Mouse (Mus musculus): ENCODE data around the gene Hdlbp. TPM values are rescaled to one million over a fixed set of nuclear protein-coding genes. Genes with fewer than 3 reads are reported as not detected.

Gene Hdlbp
- total and polyA plus RNA-seq, 3 experiments: 141 to 1,954 (median 271) TPM

GRCm38 (mm10) chr1:93377307-93377706 is 101.3 kb downstream of the Hdlbp start:
- H3K36me3 ChIP-seq (ENCODE audit: control insufficient read depth in 1 of 2, insufficient read depth in 2 of 2, low read length in 2 of 2): peaks cover 0 to 8% of the 10 kb centered on the region in 2 experiments; a peak in 2 of 4 replicates
- no peak for TF ChIP-seq TBP (IDR thresholded peaks at IDR 0.05; ENCODE audit: low read depth, low read length)
- peak in 1 of 2 experiments; percentile 35; a peak in 2 of 4 replicates for TF ChIP-seq EP300 (IDR thresholded peaks at IDR 0.05; ENCODE audit: low read depth in 1 of 2, low read length in 2 of 2)
- TF ChIP-seq POLR2AphosphoS2 (IDR thresholded peaks at IDR 0.05; ENCODE audit: low read length): no peak
- TF ChIP-seq TAL1 (IDR thresholded peaks at IDR 0.05; ENCODE audit: low read length): peak; percentile 38; the same call in 1 of the 2 replicates
- peaks cover 5 to 12% of the 10 kb centered on the region in 2 experiments for H3K4me1 ChIP-seq (ENCODE audit: control insufficient read depth in 1 of 2, insufficient read depth in 2 of 2, low read length in 2 of 2)
- no peak overlapping the region for H3K9ac ChIP-seq (ENCODE audit: control insufficient read depth, low read depth, low read length, poor library complexity, severe bottlenecking)
- H3K27ac ChIP-seq (ENCODE audit: control insufficient read depth, low read depth, low read length): no peak overlapping the region
- no peaks in the 10 kb centered on the region for H3K79me2 ChIP-seq (ENCODE audit: control insufficient read depth, insufficient read depth, low read length, poor library complexity)
- peak; percentile 52 for DNase-seq (ENCODE audit: low read depth, low spot score)
- no peak overlapping the region for H3K4me3 ChIP-seq (ENCODE audit: control insufficient read depth in 1 of 2, insufficient read depth in 1 of 2, low read depth in 2 of 2, low read length in 2 of 2)
- no peaks in the 10 kb centered on the region for H3K27me3 ChIP-seq (ENCODE audit: control insufficient read depth in 1 of 2, insufficient read depth in 2 of 2, low read length in 2 of 2)
- H3K9me3 ChIP-seq (replicated peaks; ENCODE audit: insufficient read depth, low read length): no peaks in the 10 kb centered on the region

GRCm38 (mm10) chr1:93373665-93374064 is 105.0 kb downstream of the Hdlbp start, which contains the start of gene Ano7:
TSS of gene Ano7 (plus strand) at chr1:93373930.
- no peak within 1 kb of the TSS for H3K9ac ChIP-seq (ENCODE audit: control insufficient read depth, low read depth, low read length, poor library complexity, severe bottlenecking)
- no peaks in the 10 kb centered on the region for H3K79me2 ChIP-seq (ENCODE audit: control insufficient read depth, insufficient read depth, low read length, poor library complexity)
- no peak within 1 kb of the TSS for H3K4me3 ChIP-seq (ENCODE audit: control insufficient read depth in 1 of 2, insufficient read depth in 1 of 2, low read depth in 2 of 2, low read length in 2 of 2)
- H3K27me3 ChIP-seq (ENCODE audit: control insufficient read depth in 1 of 2, insufficient read depth in 2 of 2, low read length in 2 of 2): no peaks in the 10 kb centered on the region
- H3K9me3 ChIP-seq (replicated peaks; ENCODE audit: insufficient read depth, low read length): no peaks in the 10 kb centered on the region
- peaks cover 0 to 8% of the 10 kb centered on the region in 2 experiments; a peak in 2 of 4 replicates for H3K36me3 ChIP-seq (ENCODE audit: control insufficient read depth in 1 of 2, insufficient read depth in 2 of 2, low read length in 2 of 2)
- no peak within 1 kb of the TSS for H3K27ac ChIP-seq (ENCODE audit: control insufficient read depth, low read depth, low read length)
- peaks cover 5 to 12% of the 10 kb centered on the region in 2 experiments for H3K4me1 ChIP-seq (ENCODE audit: control insufficient read depth in 1 of 2, insufficient read depth in 2 of 2, low read length in 2 of 2)
- no peak for DNase-seq (ENCODE audit: low read depth, low spot score)
- TF ChIP-seq HCFC1 (IDR thresholded peaks at IDR 0.05; ENCODE audit: low read depth, low read length) (no peak), TAL1 (IDR thresholded peaks at IDR 0.05; ENCODE audit: low read length) (no peak), KAT2A (conservative IDR thresholded peaks at IDR 0.05; ENCODE audit: low read depth, low read length) (no peak), NRF1 (IDR thresholded peaks at IDR 0.05; ENCODE audit: insufficient read depth, low read depth, low read length, poor library complexity, severe bottlenecking) (no peak), MYC (IDR thresholded peaks at IDR 0.05; ENCODE audit: low read depth, low read length) (no peak), EP300 (IDR thresholded peaks at IDR 0.05; ENCODE audit: low read depth in 1 of 2, low read length in 2 of 2) (no peak), ZKSCAN1 (IDR thresholded peaks at IDR 0.05; ENCODE audit: low read depth, low read length) (no peak)

- DNase-seq (ENCODE audit: low read depth, low spot score): peak; percentile 49
- H3K27ac ChIP-seq (ENCODE audit: control insufficient read depth, low read depth, low read length): no peak overlapping the region
- H3K36me3 ChIP-seq (ENCODE audit: control insufficient read depth in 1 of 2, insufficient read depth in 2 of 2, low read length in 2 of 2): peaks cover 0 to 10% of the 10 kb centered on the region in 2 experiments; a peak in 2 of 4 replicates
- H3K4me3 ChIP-seq (ENCODE audit: control insufficient read depth in 1 of 2, insufficient read depth in 1 of 2, low read depth in 2 of 2, low read length in 2 of 2): no peak overlapping the region
- no peaks in the 10 kb centered on the region for H3K4me1 ChIP-seq (ENCODE audit: control insufficient read depth in 1 of 2, insufficient read depth in 2 of 2, low read length in 2 of 2)
- no peak overlapping the region for H3K9ac ChIP-seq (ENCODE audit: control insufficient read depth, low read depth, low read length, poor library complexity, severe bottlenecking)
- H3K9me3 ChIP-seq (replicated peaks; ENCODE audit: insufficient read depth, low read length): no peaks in the 10 kb centered on the region
- H3K27me3 ChIP-seq (ENCODE audit: control insufficient read depth in 1 of 2, insufficient read depth in 2 of 2, low read length in 2 of 2): no peaks in the 10 kb centered on the region
- no peaks in the 10 kb centered on the region for H3K79me2 ChIP-seq (ENCODE audit: control insufficient read depth, insufficient read depth, low read length, poor library complexity)
- no peak for TF ChIP-seq MAZ (IDR thresholded peaks at IDR 0.05; ENCODE audit: low read depth, low read length)
Measured at GRCm38 (mm10) chr1:93365641-93366040, 113.0 kb downstream of the Hdlbp start.
